Mouse (Mus musculus) kidney, adult 18-20 months (tissue): ENCODE measurements around the gene 1190007I07Rik.
"Not testable (repeated sequence)": the region's sequence is repeated elsewhere in the genome, so short reads cannot be mapped to it uniquely, and the experiment has no call there.

Source experiments
- DNase-seq: peaks from one replicate; pipeline ENCODE4 v3.0.0; 2021

Gene 1190007I07Rik

GRCm38 (mm10) chr10:82623553-82623932, 515 bp upstream of the 1190007I07Rik start:
- DNase-seq = not testable (repeated sequence)

- DNase-seq = no peak
Observed at GRCm38 (mm10) chr10:82622235-82622634, 793 bp downstream of the 1190007I07Rik start.

GRCm38 (mm10) chr10:82594421-82594820, 28.6 kb downstream of the 1190007I07Rik start:
- not testable (repeated sequence) for DNase-seq

GRCm38 (mm10) chr10:82589673-82590072, 33.4 kb downstream of the 1190007I07Rik start:
- DNase-seq = not testable (repeated sequence)

GRCm38 (mm10) chr10:82571091-82571490, 51.9 kb downstream of the 1190007I07Rik start:
- not testable (repeated sequence) for DNase-seq
